Mouse (Mus musculus) embryonic facial prominence, embryonic 14.5 days (tissue): ENCODE data around the gene Atr. TPM values are rescaled to one million over a fixed set of nuclear protein-coding genes. Genes with fewer than 3 reads are reported as not detected.
A peak's percentile ranks its signal among the peaks of the same experiment; 100 is the strongest.

Experiments used
- ATAC-seq: fragments of 200-750 bp; cut with Nextera tagmentation; 2 replicates; pipeline ENCODE4 v1.8.0; 2017; ENCODE audit warnings: low read depth, moderate number of reproducible peaks, moderate TSS enrichment
- DNase-seq: peaks from one replicate; pipeline ENCODE4 v3.0.0-alpha.2; 2015; ENCODE audit warnings: low spot score
- H3K27ac ChIP-seq: fragments of 300-500 bp; sonication (generic); replicated peaks from 2 replicates; pipeline ENCODE4 v1.5.1; 2014; ENCODE audit warnings: low read depth, mild to moderate bottlenecking, low read length, moderate library complexity
- H3K27me3 ChIP-seq: fragments of 300-500 bp; sonication (generic); replicated peaks from 2 replicates; pipeline ENCODE4 v1.6.1; 2014; ENCODE audit warnings: low read length; ENCODE audit not compliant: control insufficient read depth, insufficient read depth
- H3K36me3 ChIP-seq: fragments of 300-500 bp; sonication (generic); 2 replicates; pipeline ENCODE4 v1.6.1; 2014; ENCODE audit warnings: low read length, mixed read lengths; ENCODE audit not compliant: control insufficient read depth, insufficient read depth
- H3K4me1 ChIP-seq: fragments of 300-500 bp; sonication (generic); 2 replicates; pipeline ENCODE4 v1.6.1; 2014; ENCODE audit warnings: antibody characterized with exemption, low read length; ENCODE audit not compliant: control insufficient read depth, insufficient read depth
- H3K4me2 ChIP-seq: fragments of 300-500 bp; sonication (generic); 2 replicates; pipeline ENCODE4 v1.6.1; 2014; ENCODE audit warnings: low read depth, mild to moderate bottlenecking, low read length, moderate library complexity, mixed read lengths
- H3K4me3 ChIP-seq: fragments of 300-500 bp; sonication (generic); 2 replicates; pipeline ENCODE4 v1.5.1; 2014; ENCODE audit warnings: low read depth, mild to moderate bottlenecking, low read length
- H3K9ac ChIP-seq: fragments of 300-500 bp; sonication (generic); 2 replicates; pipeline ENCODE4 v1.6.1; 2014; ENCODE audit warnings: low read depth, mild to moderate bottlenecking, low read length, moderate library complexity, mixed read lengths
- H3K9me3 ChIP-seq: fragments of 300-500 bp; sonication (generic); 2 replicates; pipeline ENCODE4 v1.6.1; 2016; ENCODE audit warnings: low read length; ENCODE audit not compliant: control insufficient read depth
- WGBS: fragments of 180-500 bp; shearing (Covaris S2); extraction: QIAGEN DNeasy Blood & Tissue Kit; methylation state at CpG from one replicate; pipeline ENCODE4 v1.1.7; 2014; 5-methylcytosine and 5-hydroxymethylcytosine counted together
- polyA plus RNA-seq: library from polyadenylated mRNA; unstranded; fragments of >200 nt; fragmentation: Nextera tagmentation; extraction: Ambion mirVana; gene quantifications from 2 replicates; pipeline ENCODE4 v1.2.1, GENCODE M21; 2014

Atr gene
- polyA plus RNA-seq, 1 experiment from 2014 or later: 14.0 TPM

GRCm38 (mm10) chr9:95856004-95856403 lies 1.4 kb upstream of the Atr start:
- no peaks in the 10 kb centered on the region for H3K9me3 ChIP-seq
- no peaks in the 10 kb centered on the region for H3K27me3 ChIP-seq
- DNase-seq (no peak), ATAC-seq (no peak)
- 91% methylated on average over 4 of the region's 4 CpGs for WGBS
- H3K4me3 ChIP-seq: no peak overlapping the region
- no peaks in the 10 kb centered on the region for H3K4me1 ChIP-seq
- no peak overlapping the region for H3K4me2 ChIP-seq
- no peak overlapping the region for H3K9ac ChIP-seq
- no peaks in the 10 kb centered on the region for H3K36me3 ChIP-seq
- no peak overlapping the region for H3K27ac ChIP-seq

GRCm38 (mm10) chr9:95858027-95858570 lies 702 bp downstream of the Atr start:
- 0% methylated on average over 31 of the region's 31 CpGs for whole genome bisulfite sequencing
- peak; percentile 30 for ATAC-seq

GRCm38 (mm10) chr9:95878246-95878645 lies 20.8 kb downstream of the Atr start:
- Histone ChIP-seq H3K27me3 (no peaks in the 10 kb centered on the region), H3K27ac (no peak overlapping the region), H3K9me3 (no peaks in the 10 kb centered on the region), H3K9ac (no peak overlapping the region), H3K4me3 (no peak overlapping the region), H3K36me3 (peaks cover 30% of the 10 kb centered on the region; the same call in 1 of the 2 replicates), H3K4me2 (no peak overlapping the region), H3K4me1 (no peaks in the 10 kb centered on the region)
- DNase-seq (no peak), ATAC-seq (no peak)
- WGBS: 92% methylated on average over 5 of the region's 5 CpGs

More at GRCm38 (mm10) chr9:95858027-95858570, 702 bp downstream of the Atr start:
- Histone ChIP-seq H3K36me3 (peaks cover 8% of the 10 kb centered on the region; the same call in 1 of the 2 replicates), H3K4me1 (no peaks in the 10 kb centered on the region), H3K9me3 (no peaks in the 10 kb centered on the region), H3K9ac (peak overlapping the region; percentile 86), H3K27ac (peak overlapping the region; percentile 74; the same call in 1 of the 2 replicates), H3K4me3 (peak overlapping the region; percentile 89), H3K4me2 (peak overlapping the region; percentile 68), H3K27me3 (no peaks in the 10 kb centered on the region)
- peak; percentile 85 for DNase-seq

- H3K27me3 ChIP-seq: no peaks in the 10 kb centered on the region
- WGBS: 94% methylated on average over 2 of the region's 2 CpGs
- no peak for DNase-seq
- no peak for ATAC-seq
- H3K9ac ChIP-seq: no peak overlapping the region
- peaks cover 46% of the 10 kb centered on the region for H3K36me3 ChIP-seq
- no peak overlapping the region for H3K4me2 ChIP-seq
- H3K27ac ChIP-seq: no peak overlapping the region
- no peaks in the 10 kb centered on the region for H3K9me3 ChIP-seq
- H3K4me3 ChIP-seq: no peak overlapping the region
- no peaks in the 10 kb centered on the region for H3K4me1 ChIP-seq
These were observed 25.4 kb downstream of the Atr start for GRCm38 (mm10) chr9:95882751-95883150.

GRCm38 (mm10) chr9:95897392-95897791 lies 40.0 kb downstream of the Atr start:
- 84% methylated on average over 5 of the region's 5 CpGs for WGBS
- H3K4me3 ChIP-seq: no peak overlapping the region
- H3K36me3 ChIP-seq: peaks cover 46% of the 10 kb centered on the region
- no peak overlapping the region for H3K4me2 ChIP-seq
- no peak overlapping the region for H3K9ac ChIP-seq
- no peaks in the 10 kb centered on the region for H3K9me3 ChIP-seq
- no peak for DNase-seq
- ATAC-seq: no peak
- no peaks in the 10 kb centered on the region for H3K4me1 ChIP-seq
- H3K27ac ChIP-seq: no peak overlapping the region
- H3K27me3 ChIP-seq: no peaks in the 10 kb centered on the region

GRCm38 (mm10) chr9:95932855-95933254 lies 75.5 kb downstream of the Atr start:
- H3K27me3 ChIP-seq: no peaks in the 10 kb centered on the region
- no peak overlapping the region for H3K27ac ChIP-seq
- no peaks in the 10 kb centered on the region for H3K4me1 ChIP-seq
- H3K4me2 ChIP-seq: no peak overlapping the region
- DNase-seq (no peak), ATAC-seq (no peak)
- H3K9ac ChIP-seq: no peak overlapping the region
- H3K36me3 ChIP-seq: peaks cover 30% of the 10 kb centered on the region
- no peak overlapping the region for H3K4me3 ChIP-seq
- no peaks in the 10 kb centered on the region for H3K9me3 ChIP-seq

- ATAC-seq: no peak
- peak overlapping the region; percentile 93; the same call in 1 of the 2 replicates for H3K4me3 ChIP-seq
- 75% methylated on average over 4 of the region's 4 CpGs for WGBS
These were observed 96.3 kb downstream of the Atr start for GRCm38 (mm10) chr9:95953658-95954057.

GRCm38 (mm10) chr9:95954226-95954584 lies 96.8 kb downstream of the Atr start:
- Histone ChIP-seq H3K27me3 (no peaks in the 10 kb centered on the region), H3K36me3 (0 out of 2 replicates have a peak, but pooled peaks cover 6% of the 10 kb centered on the region), H3K9ac (peak overlapping the region; percentile 99), H3K4me1 (no peaks in the 10 kb centered on the region), H3K4me3 (peak overlapping the region; percentile 93), H3K9me3 (no peaks in the 10 kb centered on the region), H3K27ac (peak overlapping the region; percentile 94), H3K4me2 (peak overlapping the region; percentile 81)
- peak; percentile 63 for DNase-seq
- under 1% methylated on average over 7 of the region's 7 CpGs for WGBS
- ATAC-seq: peak; percentile 72

More at GRCm38 (mm10) chr9:95953658-95954057, 96.3 kb downstream of the Atr start:
- H3K27me3 ChIP-seq: no peaks in the 10 kb centered on the region
- H3K36me3 ChIP-seq: peaks cover 8% of the 10 kb centered on the region; the same call in 1 of the 2 replicates
- H3K4me2 ChIP-seq: peak overlapping the region; percentile 81
- no peak overlapping the region for H3K27ac ChIP-seq
- no peaks in the 10 kb centered on the region for H3K4me1 ChIP-seq
- no peak for DNase-seq
- H3K9me3 ChIP-seq: no peaks in the 10 kb centered on the region
- no peak overlapping the region for H3K9ac ChIP-seq
